Mouse (Mus musculus) brain, embryonic 14.5 days (tissue): ENCODE data around the gene Gsc. TPM values are rescaled to one million over a fixed set of nuclear protein-coding genes. Genes with fewer than 3 reads are reported as not detected.
"Not testable (repeated sequence)": the region's sequence is repeated elsewhere in the genome, so short reads cannot be mapped to it uniquely, and the experiment has no call there.

Experiments used
- DNase-seq: peaks from one replicate; pipeline ENCODE4 v3.0.0-alpha.2; 2011; ENCODE audit warnings: low read depth
- CTCF ChIP-seq: fragments of 200-500 bp; IDR thresholded peaks from 2 replicates; pipeline ENCODE4 v1.5.1; 2012; ENCODE audit warnings: inconsistent platforms, mild to moderate bottlenecking, moderate library complexity, borderline replicate concordance; ENCODE audit not compliant: insufficient read depth, insufficient read length; ENCODE audit errors: extremely low read depth
- POLR2A ChIP-seq: fragments of 200-500 bp; IDR thresholded peaks from 2 replicates; pipeline ENCODE4 v1.6.1; 2012; ENCODE audit warnings: mild to moderate bottlenecking, inconsistent platforms, borderline replicate concordance; ENCODE audit not compliant: poor library complexity, insufficient read depth, insufficient read length, severe bottlenecking; ENCODE audit errors: extremely low read depth
- polyA plus RNA-seq: library from polyadenylated mRNA; depleted of rRNA; stranded (reverse); fragments of >200 nt; gene quantifications from 2 replicates; pipeline ENCODE4 v1.2.3, GENCODE M21; 2012; rRNA removed

Gsc gene
- polyA plus RNA-seq, 1 experiment = 0.56 TPM

- TF ChIP-seq POLR2A = no peak
- no peak for TF ChIP-seq CTCF
- DNase-seq = no peak
Measured at GRCm38 (mm10) chr12:104450257-104450656, 22.9 kb downstream of the Gsc start.

- DNase-seq = peak; percentile 53
- no peak for TF ChIP-seq POLR2A
- peak; percentile 74 for TF ChIP-seq CTCF
Measured at GRCm38 (mm10) chr12:104448099-104448498, 25.0 kb downstream of the Gsc start.

GRCm38 (mm10) chr12:104447056-104447455 is 26.1 kb downstream of the Gsc start:
- DNase-seq = not testable (repeated sequence)

GRCm38 (mm10) chr12:104443716-104444115 is 29.4 kb downstream of the Gsc start:
- TF ChIP-seq POLR2A (no peak), CTCF (no peak)
- no peak for DNase-seq

GRCm38 (mm10) chr12:104440087-104440760 is 32.9 kb downstream of the Gsc start:
- DNase-seq = peak; percentile 83
- no peak for TF ChIP-seq POLR2A
- peak; percentile 98 for TF ChIP-seq CTCF

- DNase-seq = peak; percentile 34
- TF ChIP-seq CTCF = no peak
- TF ChIP-seq POLR2A = no peak
Measured at GRCm38 (mm10) chr12:104433951-104434735, 39.0 kb downstream of the Gsc start.

GRCm38 (mm10) chr12:104433214-104433613 is 39.9 kb downstream of the Gsc start:
- DNase-seq = no peak
- TF ChIP-seq CTCF (no peak), POLR2A (no peak)

- no peak for TF ChIP-seq POLR2A
- TF ChIP-seq CTCF = no peak
- DNase-seq = peak; percentile 75
Measured at GRCm38 (mm10) chr12:104431359-104431758, 41.8 kb downstream of the Gsc start.

- TF ChIP-seq POLR2A = no peak
- TF ChIP-seq CTCF = peak; percentile 79
- DNase-seq = peak; percentile 79
Measured at GRCm38 (mm10) chr12:104426915-104427314, 46.2 kb downstream of the Gsc start.

GRCm38 (mm10) chr12:104425591-104425990 is 47.5 kb downstream of the Gsc start:
- TF ChIP-seq POLR2A (no peak), CTCF (no peak)
- DNase-seq = no peak

GRCm38 (mm10) chr12:104422615-104423392 is 50.3 kb downstream of the Gsc start:
- no peak for TF ChIP-seq POLR2A
- no peak for TF ChIP-seq CTCF
- DNase-seq = peak; percentile 30

Other genes with a start within 250 kb of the Gsc start
- 0.33 and 0.57 TPM in 2 replicates for gene Serpina3g, start 237.1 kb downstream of the Gsc start, polyA plus RNA-seq
- gene Serpina3i, start 210.2 kb downstream of the Gsc start, polyA plus RNA-seq = 0.05 and 0.07 TPM in 2 replicates
- not detected in 2 replicates for gene Serpina3j, start 158.8 kb downstream of the Gsc start, polyA plus RNA-seq
- not detected in 2 replicates for gene Serpina3k, start 134.8 kb downstream of the Gsc start, polyA plus RNA-seq
- gene Serpina3m, start 134.8 kb downstream of the Gsc start, polyA plus RNA-seq = not detected in 2 replicates
- gene Serpina3n, start 66.6 kb downstream of the Gsc start, polyA plus RNA-seq = 0.37 and 0.72 TPM in 2 replicates